In genomic region chr2:166448161-166448560, GRCm38 (mm10) we compare ENCODE assay signal across 9 mouse cellular contexts.
DNase-seq lines count a peak whose midpoint lies in the region; ATAC-seq lines count a peak whose summit lies in the region.
"Had no signal": no experiment of that assay in that cellular context is flagged by ENCODE, and none has a peak within 500 bp of the region (broad histone marks: within the 10 kb centered on the region; RNA-seq: fewer than 3 reads in every experiment).

No protein-coding gene starts in this region.

- H3K4me2 ChIP-seq in kidney, embryonic 14.5 days (replicated peaks; ENCODE audit: low read depth, low read length), result no peak overlapping the region
- H3K4me2 ChIP-seq: liver, embryonic 13.5 days had no signal

- H3K9ac ChIP-seq in kidney, embryonic 14.5 days (ENCODE audit: low read depth, low read length), result no peak overlapping the region
- H3K9ac ChIP-seq: liver, embryonic 13.5 days had no signal

- 0 out of 2 replicates have a peak overlapping the region, but pooled peaks have one; percentile 38 for H3K27ac ChIP-seq in kidney, embryonic 14.5 days (ENCODE audit: low read depth, low read length)
- H3K27ac ChIP-seq: liver, embryonic 13.5 days had no signal

- H3K9me3 ChIP-seq in kidney, embryonic 14.5 days (ENCODE audit: control insufficient read depth, low read length), result no peaks in the 10 kb centered on the region
- H3K9me3 ChIP-seq: liver, embryonic 13.5 days had no signal

- WGBS in kidney, embryonic 14.5 days, result 63% methylated on average over 11 of the region's 11 CpGs

- no peak for ATAC-seq in kidney, embryonic 14.5 days (ENCODE audit: low FRiP score, low TSS enrichment)

- intact Hi-C loops in heart, postnatal 25 days (cut with DNase I), result no loop called here
- intact Hi-C loops in gastrocnemius, postnatal 36 days (cut with DNase I), result no loop called here

- no peaks in the 10 kb centered on the region for H3K27me3 ChIP-seq in kidney, embryonic 14.5 days (ENCODE audit: control insufficient read depth, insufficient read depth, low read length)
- H3K27me3 ChIP-seq: liver, embryonic 13.5 days had no signal

- peak; percentile 97 for DNase-seq in heart, adult 11 months
- DNase-seq in heart, postnatal 25 days (ENCODE audit: low spot score), result no peak
- DNase-seq in 3134 (ENCODE audit: extremely low read depth, insufficient read length, low spot score), result peak; percentile 65
- peak; percentile 37 to 40 for DNase-seq in cerebellum, adult 18-20 months
- peak; percentile 42 to 54 for DNase-seq in gastrocnemius, postnatal 36 days
- peak; percentile 77 for DNase-seq in skeletal muscle tissue, adult 2 months (ENCODE audit: low read depth, low spot score)
- no peak for DNase-seq in liver
- DNase-seq: liver, embryonic 13.5 days had no signal

- no peaks in the 10 kb centered on the region for H3K36me3 ChIP-seq in kidney, embryonic 14.5 days (ENCODE audit: control insufficient read depth, insufficient read depth, low read length)
- H3K36me3 ChIP-seq: liver, embryonic 13.5 days had no signal

- no peak overlapping the region for H3K4me3 ChIP-seq in kidney, embryonic 14.5 days (ENCODE audit: low read length)
- H3K4me3 ChIP-seq: liver, embryonic 13.5 days had no signal

- peaks cover 18% of the 10 kb centered on the region for H3K4me1 ChIP-seq in kidney, embryonic 14.5 days (ENCODE audit: control insufficient read depth, insufficient read depth, low read length)

Comparison
In these comparisons a context has a peak if more than half of its experiments do, and no peak if none do; other contexts are left out.
1. DNase-seq: peak in heart, adult 11 months (single experiment), 3134 (single experiment), cerebellum, adult 18-20 months (2 of 2), gastrocnemius, postnatal 36 days (2 of 2) and skeletal muscle tissue, adult 2 months (single experiment); none in heart, postnatal 25 days (single experiment) and liver (single experiment).